Mouse (Mus musculus) cerebellum, postnatal 10 days (tissue): ENCODE measurements at regions not wholly inside any gene's neighbourhood (a gene's known extent, or its start where the extent isn't known, plus 50 kb on each side); places are given as distances from the start of the nearest gene placed in this dataset.

Experiments used
- DNase-seq, 2 experiments: peaks; one replicate each; pipeline ENCODE4 v3.0.0; 2021; ENCODE audit warnings: mixed read lengths in 2 of 2

GRCm38 (mm10) chr2:173994301-173995073, 81.6 kb upstream of the Stx16 start:
- DNase-seq = peak; percentile 34 to 40

DNA sequence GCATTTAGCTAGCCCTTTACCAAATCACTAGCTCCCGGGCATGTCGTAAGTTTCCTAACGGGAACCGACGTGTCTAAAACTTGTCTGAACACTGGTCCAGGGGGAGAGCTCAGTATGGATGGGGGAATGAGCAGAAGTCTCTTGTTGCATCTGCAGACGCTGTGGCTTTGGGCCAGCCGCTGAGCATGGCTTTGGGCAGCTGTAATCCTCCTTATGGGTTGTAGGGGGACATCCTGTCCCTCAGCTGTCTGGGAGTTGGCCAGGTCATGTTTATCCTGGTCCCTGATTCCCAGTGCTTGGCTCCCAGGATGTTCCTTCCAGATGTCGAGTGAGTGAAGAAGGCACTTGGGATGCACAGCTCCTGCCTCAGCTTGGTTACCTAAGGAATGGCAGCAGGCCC, 71.4 kb upstream of the Stx16 start:
- DNase-seq = no peak

DNA sequence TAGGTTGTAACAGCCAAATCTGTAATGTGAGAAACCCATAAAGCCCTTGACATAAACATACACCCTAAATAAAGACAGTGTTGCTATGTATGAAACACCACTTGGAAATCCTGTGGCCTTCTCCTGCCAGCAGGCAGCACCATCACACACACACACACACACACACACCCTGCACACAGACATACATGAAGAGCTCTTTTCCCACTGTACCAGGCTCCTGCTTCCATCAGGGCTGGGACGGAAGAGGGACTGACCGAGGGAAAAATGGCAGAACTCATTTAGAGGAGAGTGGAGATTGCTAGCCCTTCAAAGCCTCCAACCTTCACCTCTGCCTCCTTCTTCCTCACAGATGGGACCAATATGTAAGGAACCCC, 68.1 kb upstream of the Stx16 start:
- DNase-seq = no peak

DNA sequence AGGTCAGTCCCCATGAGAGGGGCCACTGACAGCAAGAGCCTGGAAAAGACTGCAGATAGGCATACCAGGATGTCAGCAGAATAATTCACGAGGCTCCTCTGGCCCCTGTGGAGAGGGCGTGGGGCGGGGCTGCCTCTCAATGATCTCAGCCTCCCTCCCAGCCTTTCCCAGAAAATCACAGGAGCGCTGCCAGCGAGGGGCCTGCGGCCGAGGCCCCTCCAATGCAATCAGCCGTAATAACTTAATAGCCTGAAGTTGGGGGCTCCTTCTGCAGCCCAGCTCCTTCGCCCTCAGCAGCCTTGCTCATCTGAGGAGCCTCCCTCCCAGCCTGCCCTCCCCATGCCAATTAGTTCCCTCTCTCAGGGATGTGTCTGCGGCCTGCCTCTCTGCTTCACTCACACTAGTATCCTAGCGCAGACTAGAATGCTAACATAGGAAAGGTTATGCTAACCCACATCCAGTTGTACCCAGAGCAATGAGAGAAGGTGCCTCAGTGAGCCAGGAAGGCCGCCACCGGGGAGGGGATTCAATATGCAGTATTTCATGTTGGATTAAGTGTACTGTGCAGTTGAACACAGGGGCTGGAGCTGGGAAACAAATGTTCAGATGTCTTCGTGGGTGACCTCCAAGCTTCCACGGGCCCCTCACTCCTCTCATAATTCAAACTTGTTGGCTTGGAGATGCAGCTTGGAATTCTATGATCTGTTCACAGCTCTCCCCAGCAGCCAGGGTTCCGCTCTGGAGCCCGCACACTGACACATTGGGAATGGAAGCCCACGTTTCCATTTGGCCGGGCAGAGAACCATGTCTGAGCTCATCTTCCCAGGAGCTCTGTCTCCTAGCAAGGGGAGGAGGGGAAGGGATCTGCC, 67.5 kb upstream of the Stx16 start:
- peak; percentile 25 to 37 for DNase-seq

DNA sequence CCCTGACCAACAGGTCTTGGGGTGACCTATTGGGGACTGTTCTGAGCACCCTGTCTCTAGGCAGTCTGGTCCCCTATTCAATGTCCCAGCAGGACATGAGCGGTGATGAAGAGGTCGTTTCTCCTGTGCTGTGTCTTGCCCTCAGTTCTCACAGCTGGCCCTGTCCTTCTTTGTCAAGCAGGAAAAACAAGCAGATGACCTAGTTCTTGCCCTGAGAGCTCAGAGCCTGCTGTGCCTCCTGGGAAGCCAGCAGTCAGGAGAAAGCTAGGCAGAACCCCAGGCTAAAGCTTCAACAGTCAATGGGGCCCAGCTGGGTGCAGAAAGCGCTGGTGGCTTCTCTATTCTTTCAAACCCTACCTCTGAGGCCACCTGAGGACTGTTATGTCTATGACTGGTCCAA, 66.1 kb upstream of the Stx16 start:
- DNase-seq = no peak

DNA sequence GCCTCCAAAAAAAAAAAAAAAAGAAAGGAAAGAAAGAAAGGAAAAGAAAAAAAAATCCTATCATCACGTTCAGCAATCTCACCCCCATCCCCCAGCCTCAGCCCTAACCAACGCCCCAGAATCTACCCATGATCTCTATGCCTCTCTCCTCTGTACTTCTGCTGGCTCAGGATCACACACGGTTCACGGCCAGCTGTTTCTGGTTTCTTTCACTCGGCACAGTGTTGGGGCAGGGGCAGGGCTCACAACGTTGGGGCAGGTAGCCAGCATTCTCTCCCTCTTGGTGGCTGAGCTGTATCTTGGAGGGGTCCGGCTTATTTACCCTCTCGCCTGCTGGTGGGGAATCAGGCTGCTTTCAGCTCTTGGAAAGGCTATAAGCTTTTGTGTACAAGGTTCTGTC, 64.7 kb upstream of the Stx16 start:
- DNase-seq = peak; percentile 25 to 34

- DNase-seq = no peak
Measured at GRCm38 (mm10) chr2:174014361-174014760, 61.7 kb upstream of the Stx16 start.

DNA sequence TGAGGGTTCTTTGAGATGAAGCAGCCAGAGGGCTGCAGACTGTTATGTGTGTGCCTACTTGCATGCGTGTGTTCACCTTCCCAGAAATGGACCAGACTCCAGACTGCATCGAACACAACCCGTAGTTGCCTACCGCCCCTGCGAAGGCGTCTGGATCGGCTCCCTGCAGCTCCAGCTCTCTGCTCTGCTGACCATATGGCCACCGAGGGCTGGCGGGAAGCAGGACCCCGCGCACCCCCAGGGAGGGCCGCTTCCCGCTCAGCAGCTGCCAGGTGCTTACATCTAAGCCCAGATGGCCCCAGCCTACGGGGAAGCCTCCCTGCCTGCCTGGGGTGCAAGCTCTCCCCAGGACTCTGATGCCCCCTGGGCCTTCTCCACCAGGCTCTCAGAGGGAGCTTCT, 60.8 kb upstream of the Stx16 start:
- DNase-seq = peak; percentile 30 to 56

DNA sequence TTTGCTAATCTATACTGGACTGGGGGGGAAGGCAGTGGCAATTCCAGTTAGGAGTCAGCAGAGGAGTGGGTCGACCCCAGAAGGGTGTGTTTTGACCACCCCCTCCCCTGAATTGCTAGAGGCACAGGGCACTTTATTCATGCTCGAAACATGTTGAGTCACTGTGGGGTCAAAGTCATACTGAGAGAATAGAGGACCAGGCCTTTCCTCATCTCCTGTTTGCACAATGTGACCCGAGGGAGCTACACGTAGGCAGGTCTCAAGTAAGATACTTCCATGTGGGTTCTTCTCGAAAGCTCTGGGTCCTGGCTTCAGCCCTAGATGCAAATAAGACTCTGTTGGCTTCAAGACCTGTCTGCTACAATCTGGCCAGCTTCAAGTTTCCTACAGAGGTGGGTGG, 60.0 kb upstream of the Stx16 start:
- no peak for DNase-seq

DNA sequence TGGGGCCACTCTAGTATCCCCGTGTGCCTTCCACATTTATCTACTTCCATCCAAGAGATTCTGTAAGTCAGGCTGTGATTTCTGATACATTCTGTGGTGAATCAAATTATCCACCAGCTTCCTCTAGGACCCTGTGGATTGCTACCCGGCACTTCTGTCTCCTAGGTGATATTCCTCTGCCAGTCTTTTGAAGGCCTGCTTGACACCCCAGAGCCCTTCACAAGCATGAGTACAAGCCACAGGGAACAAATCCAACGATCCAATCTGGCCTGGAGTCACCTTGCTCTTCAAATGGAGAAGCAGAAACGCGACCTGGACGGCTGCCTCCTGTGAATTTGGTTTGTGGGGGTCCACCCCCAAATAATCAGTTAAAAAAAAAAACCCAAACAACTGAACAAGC, 59.1 kb upstream of the Stx16 start:
- peak in 1 of 2 experiments; percentile 35 for DNase-seq

- DNase-seq = no peak
Measured at GRCm38 (mm10) chr2:174017596-174017995, 58.5 kb upstream of the Stx16 start.

DNA sequence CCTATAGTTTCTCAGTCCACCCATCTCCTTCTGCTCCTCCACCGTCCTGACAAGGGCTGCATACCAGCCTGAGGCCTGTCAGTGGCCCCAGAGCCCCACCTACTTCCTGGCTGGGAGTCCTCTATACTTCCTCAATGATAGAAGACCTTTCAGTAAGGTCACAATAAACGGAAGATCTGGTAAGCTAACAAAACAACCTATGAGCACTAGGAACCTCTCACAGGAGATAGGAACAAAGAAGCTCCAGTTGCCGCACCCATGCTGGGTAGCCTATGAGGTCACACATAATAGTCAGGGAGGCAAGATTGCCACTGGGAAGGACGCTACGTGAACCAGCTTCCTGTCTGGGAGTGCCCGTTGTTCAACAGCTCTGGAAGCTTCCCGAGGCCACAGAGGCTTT, 58.1 kb upstream of the Stx16 start:
- DNase-seq = no peak

GRCm38 (mm10) chr2:174018986-174019385, 57.1 kb upstream of the Stx16 start:
- no peak for DNase-seq

GRCm38 (mm10) chr2:174019970-174020369, 56.1 kb upstream of the Stx16 start:
- no peak for DNase-seq

DNA sequence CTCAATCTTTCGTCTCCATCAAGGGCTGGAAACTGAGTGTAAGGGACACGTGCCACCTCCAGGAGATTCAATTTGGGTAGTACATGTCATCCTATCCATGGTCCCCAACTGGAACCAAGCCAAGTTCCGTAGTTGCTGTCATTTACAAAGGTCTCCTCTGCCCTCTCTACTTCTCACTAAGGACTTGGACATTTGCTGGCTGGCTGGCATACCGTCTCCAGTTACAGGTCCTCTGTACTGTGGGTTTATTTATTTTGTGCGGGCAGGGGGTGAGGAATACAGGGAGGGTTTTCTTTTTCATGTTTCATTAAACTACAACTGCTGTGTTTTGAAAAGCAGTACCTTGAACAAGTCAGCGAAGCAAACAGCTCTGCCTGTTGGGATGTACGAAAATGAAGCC, 55.7 kb upstream of the Stx16 start:
- peak; percentile 7 to 14 for DNase-seq

DNA sequence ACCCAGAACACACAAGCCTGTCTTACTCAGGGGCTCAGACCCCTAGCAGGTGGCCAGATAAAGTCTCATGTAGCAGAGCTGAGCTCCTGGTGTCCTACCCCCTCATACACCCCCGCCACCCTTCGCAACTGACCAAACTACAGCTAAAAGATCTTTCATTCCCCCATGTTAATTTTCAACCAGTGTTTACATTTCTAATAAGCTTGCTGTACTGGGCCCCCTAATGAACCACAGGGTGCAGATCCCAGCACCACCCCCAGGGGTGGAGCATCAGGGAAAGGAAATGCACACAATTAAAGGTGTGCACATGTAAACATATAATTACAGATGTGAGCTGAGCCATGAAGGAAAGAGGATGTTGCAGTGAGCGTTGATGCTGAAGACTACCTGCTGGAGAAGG, 54.6 kb upstream of the Stx16 start:
- no peak for DNase-seq

DNA sequence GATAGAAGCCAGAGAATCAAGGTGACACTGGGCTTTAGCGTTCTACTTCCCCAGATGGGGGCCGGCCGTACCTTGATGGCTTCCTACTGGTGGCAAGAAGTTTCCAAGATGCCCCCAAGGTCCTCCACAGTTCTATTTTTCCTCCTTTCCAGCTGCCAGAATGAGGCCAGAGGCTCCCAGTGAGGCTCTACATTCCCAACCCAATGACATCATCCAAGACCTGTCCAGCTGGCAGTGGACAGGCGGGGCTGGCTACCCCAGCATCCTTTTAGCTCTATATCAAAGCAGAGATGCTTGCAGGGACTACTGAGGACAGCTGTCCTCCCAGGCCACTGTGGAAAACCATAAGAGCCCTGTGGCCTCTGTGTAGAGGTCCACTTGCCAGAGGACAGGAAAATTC, 53.8 kb upstream of the Stx16 start:
- no peak for DNase-seq

DNA sequence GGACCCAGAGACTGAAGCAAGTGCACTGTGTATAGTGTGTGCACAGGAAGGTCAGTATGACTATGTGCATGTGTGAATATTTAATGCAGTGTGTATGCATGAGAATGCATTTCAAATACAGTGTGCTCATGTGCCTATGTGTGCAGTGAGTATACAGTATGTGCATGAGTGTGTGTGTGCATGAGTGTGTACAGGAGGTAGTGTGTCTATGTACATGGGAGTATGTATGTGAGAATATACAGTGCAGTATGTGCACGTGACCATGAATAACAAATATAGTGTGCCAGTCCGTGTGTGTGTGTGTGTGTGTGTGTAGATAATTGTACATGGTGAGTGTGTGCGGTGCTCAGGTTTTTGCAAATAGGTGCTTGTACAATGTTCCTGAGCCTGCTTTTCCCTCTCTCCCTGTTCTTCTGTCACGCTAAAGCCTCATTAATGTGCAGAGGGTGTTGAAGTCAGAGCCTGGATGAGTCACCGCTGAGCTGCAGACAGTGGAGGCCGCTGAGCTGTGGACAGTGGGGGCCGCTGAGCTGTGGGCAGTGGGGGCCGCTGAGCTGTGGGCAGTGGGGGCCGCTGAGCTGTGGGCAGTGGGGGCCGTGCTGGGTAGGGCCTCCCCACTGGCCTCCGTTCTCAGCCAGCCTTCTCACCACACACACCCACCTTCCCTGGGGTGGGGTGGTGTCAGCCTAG, 50.8 kb upstream of the Stx16 start:
- no peak for DNase-seq
